Mouse (Mus musculus): Measurements from ENCODE around the gene Arid5a. TPM values are rescaled to one million over a fixed set of nuclear protein-coding genes. Genes with fewer than 3 reads are reported as not detected.
A peak's percentile ranks its signal among the peaks of the same experiment; 100 is the strongest.

Gene Arid5a
- polyA plus RNA-seq, 1 experiment from 2014 or later, result 5.4 TPM

DNA sequence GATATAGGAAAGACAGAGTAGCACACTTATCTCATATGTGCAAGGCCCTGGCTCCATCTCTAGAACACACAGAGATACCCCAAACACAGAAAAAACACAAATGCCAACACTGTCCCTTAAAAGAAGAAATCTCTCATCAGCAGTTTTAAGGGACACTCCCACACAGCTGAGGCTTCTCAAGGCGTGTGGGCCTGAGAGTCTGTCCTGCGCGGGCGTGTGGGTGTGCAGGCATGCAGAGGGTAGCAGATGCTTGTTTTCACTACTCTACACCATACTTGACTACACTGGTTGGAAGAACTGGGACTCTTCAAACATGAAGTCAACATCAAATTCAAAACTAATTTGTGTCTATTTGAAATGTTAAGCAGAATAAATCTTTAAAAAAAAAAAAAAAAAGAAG is 44.8 kb downstream of the Arid5a start:
- H3K36me3 ChIP-seq (ENCODE audit: insufficient read depth), result peaks cover 96% of the 10 kb centered on the region
- no peak for DNase-seq
- no peaks in the 10 kb centered on the region for H3K9me3 ChIP-seq (ENCODE audit: low read depth, low read length)
- no peak overlapping the region for H3K9ac ChIP-seq
- no peak for ATAC-seq (ENCODE audit: insufficient read depth)
- no peak overlapping the region for H3K27ac ChIP-seq (ENCODE audit: low read depth)
- H3K4me1 ChIP-seq (ENCODE audit: insufficient read depth), result no peaks in the 10 kb centered on the region
- H3K4me2 ChIP-seq, result no peak overlapping the region
- H3K4me3 ChIP-seq (ENCODE audit: low read depth, low read length), result no peak overlapping the region
- no peak for TF ChIP-seq CTCF (IDR thresholded peaks at IDR 0.05; ENCODE audit: low read depth)
- H3K27me3 ChIP-seq (ENCODE audit: insufficient read depth, low read length), result no peaks in the 10 kb centered on the region
- WGBS, result 91% methylated on average over 4 of the region's 4 CpGs

GRCm38 (mm10) chr1:36356955-36357695 is 49.6 kb downstream of the Arid5a start:
- no peak for DNase-seq
- TF ChIP-seq CTCF (IDR thresholded peaks at IDR 0.05; ENCODE audit: low read depth), result no peak
- Histone ChIP-seq H3K9ac (no peak overlapping the region), H3K4me1 (ENCODE audit: insufficient read depth) (no peaks in the 10 kb centered on the region), H3K27me3 (ENCODE audit: insufficient read depth, low read length) (no peaks in the 10 kb centered on the region), H3K4me2 (no peak overlapping the region), H3K4me3 (ENCODE audit: low read depth, low read length) (no peak overlapping the region), H3K9me3 (ENCODE audit: low read depth, low read length) (no peaks in the 10 kb centered on the region), H3K27ac (ENCODE audit: low read depth) (no peak overlapping the region), H3K36me3 (ENCODE audit: insufficient read depth) (peaks cover 74% of the 10 kb centered on the region)
- no peak for ATAC-seq (ENCODE audit: insufficient read depth)
- WGBS, result 85% methylated on average over 5 of the region's 5 CpGs

GRCm38 (mm10) chr1:36367698-36368097 is 60.2 kb downstream of the Arid5a start:
- Histone ChIP-seq H3K27me3 (ENCODE audit: insufficient read depth, low read length) (no peaks in the 10 kb centered on the region), H3K36me3 (ENCODE audit: insufficient read depth) (peaks cover 37% of the 10 kb centered on the region), H3K9me3 (ENCODE audit: low read depth, low read length) (no peaks in the 10 kb centered on the region), H3K4me3 (ENCODE audit: low read depth, low read length) (peak overlapping the region; percentile 90), H3K9ac (peak overlapping the region; percentile 94), H3K27ac (ENCODE audit: low read depth) (no peak overlapping the region), H3K4me1 (ENCODE audit: insufficient read depth) (peaks cover 12% of the 10 kb centered on the region), H3K4me2 (peak overlapping the region; percentile 85)
- no peak for TF ChIP-seq CTCF (IDR thresholded peaks at IDR 0.05; ENCODE audit: low read depth)
- DNase-seq, result no peak
- no peak for ATAC-seq (ENCODE audit: insufficient read depth)
- WGBS, result 40% methylated on average over 12 of the region's 12 CpGs

- Histone ChIP-seq H3K9ac (peak overlapping the region; percentile 94), H3K4me1 (ENCODE audit: insufficient read depth) (peaks cover 12% of the 10 kb centered on the region), H3K4me2 (peak overlapping the region; percentile 85), H3K27me3 (ENCODE audit: insufficient read depth, low read length) (no peaks in the 10 kb centered on the region), H3K9me3 (ENCODE audit: low read depth, low read length) (no peaks in the 10 kb centered on the region), H3K4me3 (ENCODE audit: low read depth, low read length) (peak overlapping the region; percentile 90), H3K36me3 (ENCODE audit: insufficient read depth) (peaks cover 31% of the 10 kb centered on the region), H3K27ac (ENCODE audit: low read depth) (peak overlapping the region; percentile 66)
- no peak for TF ChIP-seq CTCF (IDR thresholded peaks at IDR 0.05; ENCODE audit: low read depth)
- ATAC-seq (ENCODE audit: insufficient read depth), result peak; percentile 89
- DNase-seq, result peak; percentile 65
- 3% methylated on average over 44 of the region's 55 CpGs for WGBS
Observed at GRCm38 (mm10) chr1:36368112-36368968, 60.8 kb downstream of the Arid5a start.

GRCm38 (mm10) chr1:36368969-36369645 is 61.6 kb downstream of the Arid5a start, which contains the start of gene Kansl3:
Kansl3 (minus strand) TSS chr1:36369181.
- Histone ChIP-seq H3K4me3 (ENCODE audit: low read depth, low read length) (peak within 1 kb of the TSS; percentile 90), H3K4me1 (ENCODE audit: insufficient read depth) (peaks cover 12% of the 10 kb centered on the region), H3K9ac (peak within 1 kb of the TSS; percentile 94), H3K36me3 (ENCODE audit: insufficient read depth) (peaks cover 25% of the 10 kb centered on the region), H3K9me3 (ENCODE audit: low read depth, low read length) (no peaks in the 10 kb centered on the region), H3K27ac (ENCODE audit: low read depth) (peak within 1 kb of the TSS; percentile 66), H3K27me3 (ENCODE audit: insufficient read depth, low read length) (no peaks in the 10 kb centered on the region), H3K4me2 (peak within 1 kb of the TSS; percentile 85)
- TF ChIP-seq CTCF (IDR thresholded peaks at IDR 0.05; ENCODE audit: low read depth), result no peak
- DNase-seq, result peak; percentile 96
- WGBS, result 4% methylated on average over 57 of the region's 61 CpGs
- peak; percentile 86 for ATAC-seq (ENCODE audit: insufficient read depth)

GRCm38 (mm10) chr1:36370918-36371317 is 63.4 kb downstream of the Arid5a start:
- ATAC-seq (ENCODE audit: insufficient read depth), result no peak
- no peak overlapping the region for H3K4me3 ChIP-seq (ENCODE audit: low read depth, low read length)
- H3K36me3 ChIP-seq (ENCODE audit: insufficient read depth), result peaks cover 10% of the 10 kb centered on the region
- no peaks in the 10 kb centered on the region for H3K9me3 ChIP-seq (ENCODE audit: low read depth, low read length)
- no peak overlapping the region for H3K27ac ChIP-seq (ENCODE audit: low read depth)
- 78% methylated on average over 6 of the region's 6 CpGs for whole genome bisulfite sequencing
- H3K4me1 ChIP-seq (ENCODE audit: insufficient read depth), result peaks cover 12% of the 10 kb centered on the region
- no peaks in the 10 kb centered on the region for H3K27me3 ChIP-seq (ENCODE audit: insufficient read depth, low read length)
- H3K9ac ChIP-seq, result no peak overlapping the region
- no peak for TF ChIP-seq CTCF (IDR thresholded peaks at IDR 0.05; ENCODE audit: low read depth)
- no peak for DNase-seq
- H3K4me2 ChIP-seq, result no peak overlapping the region

Data from lung, embryonic 14.5 days (tissue).